Mouse (Mus musculus) B cell, adult 62 days (primary cell): ENCODE measurements around the gene Jade2. TPM values are rescaled to one million over a fixed set of nuclear protein-coding genes. Genes with fewer than 3 reads are reported as not detected.

Experiments
- total RNA-seq: library from RNA; stranded (reverse); gene quantifications from 4 replicates; pipeline ENCODE4 v1.2.4, GENCODE M21; 2023

The Jade2 gene
- total RNA-seq = 73.2 to 75.8 TPM (median 73.8 TPM) in 4 replicates

GRCm38 (mm10) chr11:51857081-51857671 is at the start of gene Jade2:
Gene Jade2 (minus strand): TSS chr11:51857653.

Other genes with a start within 250 kb of the Jade2 start
- gene Nhp2, start 237.9 kb downstream of the Jade2 start, total RNA-seq = 47.5 to 57.3 TPM (median 52.7 TPM) in 4 replicates
- 113 to 145 TPM (median 127 TPM) in 4 replicates for gene Rmnd5b, start 221.8 kb downstream of the Jade2 start, total RNA-seq
- 19.1 to 21.9 TPM (median 21.6 TPM) in 4 replicates for gene N4bp3, start 206.8 kb downstream of the Jade2 start, total RNA-seq
- 1.6 to 2.2 TPM (median 1.9 TPM) in 4 replicates for gene D930048N14Rik, start 206.7 kb downstream of the Jade2 start, total RNA-seq
- gene 0610009B22Rik, start 168.8 kb downstream of the Jade2 start, total RNA-seq = 5.5 to 9.0 TPM (median 6.6 TPM) in 4 replicates
- gene Sec24a, start 94.0 kb downstream of the Jade2 start, total RNA-seq = 97.5 to 103 TPM (median 101 TPM) in 4 replicates
- 31.6 to 39.8 TPM (median 35.3 TPM) in 4 replicates for gene Sar1b, start 94.0 kb downstream of the Jade2 start, total RNA-seq
- 44.7 to 51.8 TPM (median 48.5 TPM) in 4 replicates for gene Cdkn2aipnl, start 110.0 kb upstream of the Jade2 start, total RNA-seq
- 188 to 223 TPM (median 208 TPM) in 4 replicates for gene Ube2b, start 143.1 kb upstream of the Jade2 start, total RNA-seq
- 5.0 to 8.4 TPM (median 6.0 TPM) in 4 replicates for gene Cdkl3, start 146.6 kb upstream of the Jade2 start, total RNA-seq
- gene Ppp2ca, start 241.0 kb upstream of the Jade2 start, total RNA-seq = 111 to 123 TPM (median 117 TPM) in 4 replicates